Mouse (Mus musculus): Measurements from ENCODE around the gene Tmem94. TPM values are rescaled to one million over a fixed set of nuclear protein-coding genes. Genes with fewer than 3 reads are reported as not detected.

Gene Tmem94
- polyA plus RNA-seq, 1 experiment from 2014 or later = 8.2 TPM

DNA sequence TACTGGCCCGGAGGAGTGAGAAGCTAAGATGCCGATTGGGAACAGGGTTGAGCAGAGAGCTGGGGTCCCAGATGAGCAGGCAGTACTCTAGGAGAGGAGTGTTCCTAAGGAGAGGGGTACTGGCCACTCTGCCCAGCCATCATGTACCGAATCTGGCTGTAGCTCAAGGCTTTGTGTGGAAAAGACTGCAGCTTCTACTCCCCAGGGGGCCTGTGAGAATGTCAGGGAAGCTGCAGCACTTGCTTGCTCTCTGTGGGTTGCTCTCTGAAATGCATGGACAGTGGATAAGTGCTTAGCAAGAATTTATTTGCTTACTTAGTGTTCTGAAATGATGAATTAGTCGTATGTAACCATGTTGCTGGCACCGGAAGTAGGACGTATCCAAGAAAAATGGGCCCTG is 21.2 kb downstream of the Tmem94 start:
- no peak for ATAC-seq
- Histone ChIP-seq H3K4me1 (replicated peaks; ENCODE audit: control insufficient read depth, insufficient read depth, low read length) (no peaks in the 10 kb centered on the region), H3K9me3 (ENCODE audit: control insufficient read depth) (no peaks in the 10 kb centered on the region), H3K9ac (ENCODE audit: low read depth, low read length) (no peak overlapping the region), H3K4me3 (ENCODE audit: low read depth, low read length) (no peak overlapping the region), H3K27ac (ENCODE audit: low read depth, low read length) (no peak overlapping the region), H3K27me3 (replicated peaks; ENCODE audit: control insufficient read depth, insufficient read depth, low read length) (no peaks in the 10 kb centered on the region), H3K36me3 (ENCODE audit: control insufficient read depth, insufficient read depth) (peaks cover 52% of the 10 kb centered on the region; the same call in 1 of the 2 replicates), H3K4me2 (replicated peaks; ENCODE audit: low read depth) (no peak overlapping the region)
- WGBS = 85% methylated on average over 6 of the region's 6 CpGs
- TF ChIP-seq CTCF (IDR thresholded peaks at IDR 0.05; ENCODE audit: low read depth) = 0 out of 2 replicates have a peak, but pooled peaks have one; percentile 5

DNA sequence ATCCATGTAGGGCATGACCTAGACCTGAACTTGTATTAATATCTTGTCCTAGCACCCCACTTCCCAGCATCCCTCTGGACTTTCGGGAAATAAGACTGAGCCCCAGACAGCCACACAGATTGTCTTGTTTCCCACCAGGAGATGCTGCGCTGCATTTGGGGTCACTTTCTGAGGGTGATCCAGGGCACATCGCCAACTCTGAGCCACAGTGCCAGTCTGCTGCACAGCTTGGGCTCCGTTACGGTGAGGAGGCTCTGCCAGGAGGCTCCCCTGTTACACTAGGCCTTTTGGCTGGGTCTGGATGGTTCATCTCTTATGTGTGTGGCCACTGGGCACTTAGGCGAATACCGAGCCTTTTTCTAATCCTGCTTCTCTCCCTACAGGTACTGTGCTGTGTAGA is 24.6 kb downstream of the Tmem94 start:
- peaks cover 84% of the 10 kb centered on the region for H3K36me3 ChIP-seq (ENCODE audit: control insufficient read depth, insufficient read depth)
- ATAC-seq = no peak
- H3K27ac ChIP-seq (ENCODE audit: low read depth, low read length) = no peak overlapping the region
- no peaks in the 10 kb centered on the region for H3K4me1 ChIP-seq (replicated peaks; ENCODE audit: control insufficient read depth, insufficient read depth, low read length)
- 95% methylated on average over 7 of the region's 7 CpGs for WGBS
- no peaks in the 10 kb centered on the region for H3K9me3 ChIP-seq (ENCODE audit: control insufficient read depth)
- no peak overlapping the region for H3K9ac ChIP-seq (ENCODE audit: low read depth, low read length)
- no peaks in the 10 kb centered on the region for H3K27me3 ChIP-seq (replicated peaks; ENCODE audit: control insufficient read depth, insufficient read depth, low read length)
- no peak overlapping the region for H3K4me3 ChIP-seq (ENCODE audit: low read depth, low read length)
- no peak overlapping the region for H3K4me2 ChIP-seq (replicated peaks; ENCODE audit: low read depth)
- TF ChIP-seq CTCF (IDR thresholded peaks at IDR 0.05; ENCODE audit: low read depth) = no peak

DNA sequence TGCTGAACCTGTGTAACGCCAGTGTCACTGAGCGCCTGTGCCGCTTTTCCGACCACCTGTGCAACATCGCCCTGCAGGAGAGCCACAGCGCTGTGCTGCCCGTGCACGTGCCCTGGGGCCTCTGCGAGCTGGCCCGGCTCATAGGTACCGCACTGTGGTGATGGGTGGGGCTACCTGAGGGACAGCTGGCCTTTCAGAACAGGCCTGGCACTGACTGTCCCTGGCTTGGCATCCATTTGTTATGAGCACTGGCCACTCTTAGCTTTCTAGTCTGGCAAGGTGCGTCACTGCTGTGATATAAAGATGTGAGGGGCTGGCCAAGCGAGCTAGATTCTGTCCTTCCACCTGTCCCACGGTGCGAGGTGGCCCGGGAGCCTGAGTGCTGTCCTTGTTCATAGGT is 26.7 kb downstream of the Tmem94 start:
- no peak for TF ChIP-seq CTCF (IDR thresholded peaks at IDR 0.05; ENCODE audit: low read depth)
- H3K27me3 ChIP-seq (replicated peaks; ENCODE audit: control insufficient read depth, insufficient read depth, low read length) = no peaks in the 10 kb centered on the region
- H3K9ac ChIP-seq (ENCODE audit: low read depth, low read length) = no peak overlapping the region
- peaks cover 91% of the 10 kb centered on the region for H3K36me3 ChIP-seq (ENCODE audit: control insufficient read depth, insufficient read depth)
- WGBS = 92% methylated on average over 16 of the region's 16 CpGs
- H3K9me3 ChIP-seq (ENCODE audit: control insufficient read depth) = no peaks in the 10 kb centered on the region
- no peak for ATAC-seq
- no peak overlapping the region for H3K4me3 ChIP-seq (ENCODE audit: low read depth, low read length)
- H3K4me2 ChIP-seq (replicated peaks; ENCODE audit: low read depth) = no peak overlapping the region
- no peaks in the 10 kb centered on the region for H3K4me1 ChIP-seq (replicated peaks; ENCODE audit: control insufficient read depth, insufficient read depth, low read length)
- H3K27ac ChIP-seq (ENCODE audit: low read depth, low read length) = no peak overlapping the region

DNA sequence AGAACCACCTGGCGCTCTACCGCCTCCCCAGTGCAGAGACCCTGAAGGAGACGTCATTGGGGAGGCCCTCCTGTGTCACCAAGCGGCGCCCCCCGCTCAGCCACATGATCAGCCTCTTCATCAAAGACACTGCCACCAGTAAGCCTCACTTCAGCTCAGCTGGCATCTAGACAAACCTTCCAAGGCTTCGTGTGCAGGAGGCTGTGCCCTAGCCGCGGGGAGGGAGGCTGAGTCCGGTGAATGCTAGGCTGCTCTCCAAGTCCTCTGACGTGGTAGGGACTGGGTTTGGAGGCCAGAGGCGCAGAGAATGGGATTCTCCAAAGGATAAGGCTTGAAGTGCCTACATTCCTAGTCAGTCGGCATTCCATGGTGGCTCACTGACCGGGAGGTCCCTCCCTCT is 27.1 kb downstream of the Tmem94 start:
- TF ChIP-seq CTCF (IDR thresholded peaks at IDR 0.05; ENCODE audit: low read depth) = no peak
- no peak overlapping the region for H3K9ac ChIP-seq (ENCODE audit: low read depth, low read length)
- no peak for ATAC-seq
- H3K36me3 ChIP-seq (ENCODE audit: control insufficient read depth, insufficient read depth) = peaks cover 92% of the 10 kb centered on the region
- no peak overlapping the region for H3K27ac ChIP-seq (ENCODE audit: low read depth, low read length)
- WGBS = 86% methylated on average over 14 of the region's 14 CpGs
- no peaks in the 10 kb centered on the region for H3K27me3 ChIP-seq (replicated peaks; ENCODE audit: control insufficient read depth, insufficient read depth, low read length)
- H3K4me3 ChIP-seq (ENCODE audit: low read depth, low read length) = no peak overlapping the region
- no peaks in the 10 kb centered on the region for H3K4me1 ChIP-seq (replicated peaks; ENCODE audit: control insufficient read depth, insufficient read depth, low read length)
- no peaks in the 10 kb centered on the region for H3K9me3 ChIP-seq (ENCODE audit: control insufficient read depth)
- H3K4me2 ChIP-seq (replicated peaks; ENCODE audit: low read depth) = no peak overlapping the region

DNA sequence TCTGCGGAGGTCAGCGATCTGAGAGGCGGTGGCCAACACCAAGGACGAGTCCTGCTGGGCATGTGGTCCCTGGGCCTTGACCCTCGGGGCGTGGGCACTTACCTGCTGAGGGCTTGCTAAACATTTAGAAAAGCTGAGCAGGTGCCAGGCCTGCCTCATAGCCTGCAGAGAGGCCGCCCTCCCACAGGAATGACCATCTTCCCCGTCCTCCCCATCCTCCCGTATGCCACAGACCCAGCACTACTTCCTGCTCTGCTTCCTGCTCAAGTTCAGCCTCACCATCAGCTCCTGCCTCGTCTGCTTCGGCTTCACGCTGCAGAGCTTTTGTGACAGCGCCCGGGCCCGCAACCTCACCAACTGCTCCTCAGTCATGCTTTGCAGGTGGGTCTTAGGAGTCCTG is 31.7 kb downstream of the Tmem94 start:
- no peak overlapping the region for H3K4me3 ChIP-seq (ENCODE audit: low read depth, low read length)
- H3K4me2 ChIP-seq (replicated peaks; ENCODE audit: low read depth) = no peak overlapping the region
- no peaks in the 10 kb centered on the region for H3K9me3 ChIP-seq (ENCODE audit: control insufficient read depth)
- WGBS = 76% methylated on average over 15 of the region's 15 CpGs
- H3K27me3 ChIP-seq (replicated peaks; ENCODE audit: control insufficient read depth, insufficient read depth, low read length) = no peaks in the 10 kb centered on the region
- H3K27ac ChIP-seq (ENCODE audit: low read depth, low read length) = no peak overlapping the region
- ATAC-seq = no peak
- TF ChIP-seq CTCF (IDR thresholded peaks at IDR 0.05; ENCODE audit: low read depth) = no peak
- H3K36me3 ChIP-seq (ENCODE audit: control insufficient read depth, insufficient read depth) = peaks cover 96% of the 10 kb centered on the region
- no peak overlapping the region for H3K9ac ChIP-seq (ENCODE audit: low read depth, low read length)
- H3K4me1 ChIP-seq (replicated peaks; ENCODE audit: control insufficient read depth, insufficient read depth, low read length) = no peaks in the 10 kb centered on the region

DNA sequence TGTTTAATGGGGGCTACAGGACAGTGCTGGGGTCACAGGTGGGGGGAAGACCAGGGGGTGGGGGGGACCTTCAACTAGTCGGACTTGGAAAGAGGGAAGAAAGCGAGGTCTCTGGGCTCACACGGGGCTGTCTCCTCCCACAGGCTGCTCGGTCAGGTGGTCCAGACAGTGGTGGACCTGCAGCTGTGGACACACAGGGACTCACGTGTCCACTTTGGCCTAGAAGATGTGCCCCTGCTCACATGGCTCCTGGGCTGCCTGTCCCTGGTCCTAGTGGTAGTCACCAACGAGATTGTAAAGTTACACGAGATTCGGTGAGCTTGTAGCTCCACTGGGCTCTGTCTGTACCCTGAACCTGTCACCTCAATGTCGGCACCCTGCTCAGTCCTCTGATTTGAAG is 32.4 kb downstream of the Tmem94 start:
- ATAC-seq = no peak
- H3K36me3 ChIP-seq (ENCODE audit: control insufficient read depth, insufficient read depth) = peaks cover 96% of the 10 kb centered on the region
- no peak for TF ChIP-seq CTCF (IDR thresholded peaks at IDR 0.05; ENCODE audit: low read depth)
- no peak overlapping the region for H3K4me3 ChIP-seq (ENCODE audit: low read depth, low read length)
- H3K27me3 ChIP-seq (replicated peaks; ENCODE audit: control insufficient read depth, insufficient read depth, low read length) = no peaks in the 10 kb centered on the region
- WGBS = 72% methylated on average over 9 of the region's 9 CpGs
- H3K9me3 ChIP-seq (ENCODE audit: control insufficient read depth) = no peaks in the 10 kb centered on the region
- H3K4me2 ChIP-seq (replicated peaks; ENCODE audit: low read depth) = no peak overlapping the region
- no peaks in the 10 kb centered on the region for H3K4me1 ChIP-seq (replicated peaks; ENCODE audit: control insufficient read depth, insufficient read depth, low read length)
- H3K9ac ChIP-seq (ENCODE audit: low read depth, low read length) = no peak overlapping the region
- no peak overlapping the region for H3K27ac ChIP-seq (ENCODE audit: low read depth, low read length)

DNA sequence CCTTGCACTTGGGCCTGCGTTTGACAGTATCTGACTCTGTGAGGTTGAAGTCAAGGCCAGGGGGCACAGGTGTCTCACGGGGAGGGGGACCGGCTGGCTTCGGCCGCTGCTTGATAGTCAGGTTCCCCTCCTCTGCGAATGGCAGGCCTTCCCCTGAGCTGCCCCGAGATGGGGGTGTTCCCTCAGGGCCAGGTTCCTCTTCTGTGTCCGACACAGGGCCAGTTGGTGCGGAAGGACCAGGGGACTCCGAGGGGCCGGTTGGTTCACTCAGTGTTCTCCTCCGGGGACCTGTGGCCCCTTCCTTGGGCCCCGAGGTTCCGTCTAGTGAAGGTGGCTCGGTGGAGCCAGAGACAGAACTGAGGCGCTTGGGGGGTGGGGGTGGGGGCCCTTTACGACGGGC is 35.7 kb downstream of the Tmem94 start:
- H3K4me3 ChIP-seq (ENCODE audit: low read depth, low read length) = no peak overlapping the region
- no peaks in the 10 kb centered on the region for H3K27me3 ChIP-seq (replicated peaks; ENCODE audit: control insufficient read depth, insufficient read depth, low read length)
- no peak overlapping the region for H3K9ac ChIP-seq (ENCODE audit: low read depth, low read length)
- H3K36me3 ChIP-seq (ENCODE audit: control insufficient read depth, insufficient read depth) = peaks cover 90% of the 10 kb centered on the region
- H3K4me1 ChIP-seq (replicated peaks; ENCODE audit: control insufficient read depth, insufficient read depth, low read length) = no peaks in the 10 kb centered on the region
- no peak for ATAC-seq
- no peaks in the 10 kb centered on the region for H3K9me3 ChIP-seq (ENCODE audit: control insufficient read depth)
- WGBS = 87% methylated on average over 18 of the region's 18 CpGs
- no peak overlapping the region for H3K4me2 ChIP-seq (replicated peaks; ENCODE audit: low read depth)
- TF ChIP-seq CTCF (IDR thresholded peaks at IDR 0.05; ENCODE audit: low read depth) = no peak
- no peak overlapping the region for H3K27ac ChIP-seq (ENCODE audit: low read depth, low read length)

Data from intestine, postnatal 0 days (tissue).